Mouse (Mus musculus) kidney, postnatal 4 days (tissue): ENCODE measurements at regions not wholly inside any gene's neighbourhood (a gene's known extent, or its start where the extent isn't known, plus 50 kb on each side); places are given as distances from the start of the nearest gene placed in this dataset.
A peak's percentile ranks its signal among the peaks of the same experiment; 100 is the strongest.

Source experiments
- DNase-seq, 2 experiments: peaks; one replicate each; pipeline ENCODE4 v3.0.0; 2021; ENCODE audit warnings: mixed read lengths in 2 of 2

- no peak for DNase-seq
Observed at GRCm38 (mm10) chr12:68242683-68243082, 916.3 kb downstream of the Rps29 start.

GRCm38 (mm10) chr12:68231803-68232202, 927.2 kb downstream of the Rps29 start:
- DNase-seq: no peak

- no peak for DNase-seq
Observed at GRCm38 (mm10) chr12:68217091-68217490, 941.9 kb downstream of the Rps29 start.

GRCm38 (mm10) chr12:68208302-68208701, 950.7 kb downstream of the Rps29 start:
- DNase-seq: no peak

- no peak for DNase-seq
Observed at GRCm38 (mm10) chr12:68183858-68184257, 961.5 kb upstream of the Mdga2 start.

- DNase-seq: no peak
Observed at GRCm38 (mm10) chr12:68161317-68161716, 939.0 kb upstream of the Mdga2 start.

- peak; percentile 3 to 14 for DNase-seq
Observed at GRCm38 (mm10) chr12:68148066-68148465, 925.7 kb upstream of the Mdga2 start.

GRCm38 (mm10) chr12:68139831-68140230, 917.5 kb upstream of the Mdga2 start:
- no peak for DNase-seq

GRCm38 (mm10) chr12:68131776-68132175, 909.4 kb upstream of the Mdga2 start:
- DNase-seq: no peak

- no peak for DNase-seq
Observed at GRCm38 (mm10) chr12:68115762-68116161, 893.4 kb upstream of the Mdga2 start.
